Mouse (Mus musculus) hindbrain, embryonic 16.5 days (tissue): Measurements from ENCODE around the gene Tgm6. TPM values are rescaled to one million over a fixed set of nuclear protein-coding genes. Genes with fewer than 3 reads are reported as not detected.

Experiments used
- ATAC-seq: fragments of 200-750 bp; cut with Nextera tagmentation; 2 replicates; pipeline ENCODE4 v1.8.0; 2017; ENCODE audit warnings: moderate TSS enrichment, moderate library complexity
- H3K27ac ChIP-seq: fragments of 300-500 bp; sonication (generic); 2 replicates; pipeline ENCODE4 v1.5.1; 2014; ENCODE audit warnings: low read depth, mild to moderate bottlenecking, control low read depth, low read length, moderate library complexity
- H3K27me3 ChIP-seq: fragments of 300-500 bp; sonication (generic); replicated peaks from 2 replicates; pipeline ENCODE4 v1.6.1; 2014; ENCODE audit warnings: low read length; ENCODE audit not compliant: control insufficient read depth, insufficient read depth
- H3K36me3 ChIP-seq: fragments of 300-500 bp; sonication (generic); 2 replicates; pipeline ENCODE4 v1.6.1; 2014; ENCODE audit warnings: mild to moderate bottlenecking, low read length, moderate library complexity, mixed read lengths; ENCODE audit not compliant: control insufficient read depth, insufficient read depth
- H3K4me1 ChIP-seq: fragments of 300-500 bp; sonication (generic); 2 replicates; pipeline ENCODE4 v1.6.1; 2014; ENCODE audit warnings: low read depth, low read length; ENCODE audit not compliant: control insufficient read depth, insufficient read depth
- H3K4me2 ChIP-seq: fragments of 300-500 bp; sonication (generic); 2 replicates; pipeline ENCODE4 v1.6.1; 2014; ENCODE audit warnings: mild to moderate bottlenecking, low read length, control low read depth, moderate library complexity
- H3K4me3 ChIP-seq: fragments of 300-500 bp; sonication (generic); 2 replicates; pipeline ENCODE4 v1.5.1; 2014; ENCODE audit warnings: mild to moderate bottlenecking, low read length, control low read depth, moderate library complexity
- H3K9ac ChIP-seq: fragments of 300-500 bp; sonication (generic); 2 replicates; pipeline ENCODE4 v1.6.1; 2014; ENCODE audit warnings: low read depth, mild to moderate bottlenecking, control low read depth, low read length, moderate library complexity
- H3K9me3 ChIP-seq: fragments of 300-500 bp; sonication (generic); 2 replicates; pipeline ENCODE4 v1.6.1; 2014; ENCODE audit warnings: mild to moderate bottlenecking, low read length, moderate library complexity; ENCODE audit not compliant: control insufficient read depth
- WGBS: fragments of 180-500 bp; shearing (Covaris S2); extraction: QIAGEN DNeasy Blood & Tissue Kit; methylation state at CpG from one replicate; pipeline ENCODE4 v1.1.7; 2014; 5-methylcytosine and 5-hydroxymethylcytosine counted together
- polyA plus RNA-seq: library from polyadenylated mRNA; unstranded; fragments of >200 nt; fragmentation: Nextera tagmentation; extraction: Ambion mirVana; gene quantifications from 2 replicates; pipeline ENCODE4 v1.2.1, GENCODE M21; 2015

Gene Tgm6
- polyA plus RNA-seq, 1 experiment from 2014 or later = 0.11 TPM

GRCm38 (mm10) chr2:130143011-130143410 is 30.8 kb downstream of the Tgm6 start:
- H3K4me1 ChIP-seq = no peaks in the 10 kb centered on the region
- no peak for ATAC-seq
- no peak overlapping the region for H3K9ac ChIP-seq
- H3K27ac ChIP-seq = no peak overlapping the region
- H3K4me2 ChIP-seq = no peak overlapping the region
- H3K9me3 ChIP-seq = no peaks in the 10 kb centered on the region
- H3K4me3 ChIP-seq = no peak overlapping the region
- no peaks in the 10 kb centered on the region for H3K27me3 ChIP-seq
- 97% methylated on average over 8 of the region's 8 CpGs for WGBS
- H3K36me3 ChIP-seq = no peaks in the 10 kb centered on the region

DNA sequence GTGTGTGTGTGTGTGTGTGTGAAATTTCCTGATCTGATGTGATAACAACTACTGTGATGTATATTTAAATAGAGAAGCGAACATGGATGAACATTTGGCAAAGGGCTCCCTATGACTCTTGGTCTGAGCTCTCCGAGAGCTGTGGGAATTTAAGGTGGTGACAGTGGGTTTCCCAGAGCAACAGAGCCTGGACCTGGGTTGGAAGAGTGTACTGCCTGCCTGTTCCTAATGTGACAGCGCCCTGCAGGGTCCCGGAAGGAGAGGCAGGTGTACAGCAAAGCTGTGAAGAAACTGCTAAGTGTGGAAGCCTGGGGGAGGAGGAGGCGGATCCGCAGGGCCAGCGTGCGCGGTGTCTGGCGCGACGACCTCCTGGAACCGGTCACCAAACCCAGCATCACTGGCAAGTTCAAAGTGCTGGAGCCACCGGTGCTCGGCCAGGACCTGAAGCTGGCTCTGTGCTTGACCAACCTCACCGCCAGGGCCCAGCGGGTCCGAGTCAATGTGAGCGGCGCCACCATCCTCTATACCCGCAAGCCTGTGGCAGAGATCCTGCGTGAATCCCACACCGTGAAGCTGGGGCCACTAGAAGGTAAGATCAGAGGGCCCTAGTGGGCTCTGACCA is 32.6 kb downstream of the Tgm6 start:
- no peak overlapping the region for H3K4me3 ChIP-seq
- H3K36me3 ChIP-seq = no peaks in the 10 kb centered on the region
- 87% methylated on average over 23 of the region's 23 CpGs for WGBS
- H3K27me3 ChIP-seq = no peaks in the 10 kb centered on the region
- no peak for ATAC-seq
- no peaks in the 10 kb centered on the region for H3K4me1 ChIP-seq
- no peak overlapping the region for H3K9ac ChIP-seq
- H3K9me3 ChIP-seq = no peaks in the 10 kb centered on the region
- H3K4me2 ChIP-seq = no peak overlapping the region
- no peak overlapping the region for H3K27ac ChIP-seq

GRCm38 (mm10) chr2:130146089-130146668 is 34.0 kb downstream of the Tgm6 start:
- Histone ChIP-seq H3K9me3 (no peaks in the 10 kb centered on the region), H3K27ac (no peak overlapping the region), H3K4me3 (no peak overlapping the region), H3K9ac (no peak overlapping the region), H3K4me2 (no peak overlapping the region), H3K36me3 (no peaks in the 10 kb centered on the region), H3K27me3 (no peaks in the 10 kb centered on the region), H3K4me1 (no peaks in the 10 kb centered on the region)
- no peak for ATAC-seq
- WGBS = 70% methylated on average over 5 of the region's 5 CpGs

DNA sequence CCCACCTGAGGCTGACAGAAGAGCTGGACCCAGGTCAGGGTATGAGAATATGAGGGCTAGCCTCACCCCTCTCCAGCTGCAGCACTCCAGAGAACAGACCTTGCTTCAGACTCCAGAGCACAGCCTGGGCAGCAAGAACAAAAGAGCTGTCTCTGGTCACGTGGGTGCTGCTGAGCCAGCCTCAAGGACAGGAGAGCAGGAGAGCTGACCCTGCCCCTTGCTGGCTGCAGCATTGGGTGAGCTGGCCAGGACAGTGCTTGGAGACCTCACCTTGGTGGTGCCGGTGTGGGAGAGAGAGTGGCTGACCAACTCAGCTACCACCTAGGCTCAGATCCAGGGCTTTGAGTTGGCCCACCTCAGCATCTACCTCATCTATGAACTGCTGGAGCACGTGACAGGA is 43.0 kb downstream of the Tgm6 start:
- Histone ChIP-seq H3K36me3 (no peaks in the 10 kb centered on the region), H3K9ac (no peak overlapping the region), H3K9me3 (no peaks in the 10 kb centered on the region), H3K27ac (no peak overlapping the region), H3K4me1 (no peaks in the 10 kb centered on the region), H3K4me2 (no peak overlapping the region), H3K27me3 (no peaks in the 10 kb centered on the region), H3K4me3 (no peak overlapping the region)
- ATAC-seq = no peak
- WGBS = 84% methylated on average over 3 of the region's 3 CpGs

GRCm38 (mm10) chr2:130155851-130156250 is 43.6 kb downstream of the Tgm6 start:
- H3K4me1 ChIP-seq = no peaks in the 10 kb centered on the region
- H3K9ac ChIP-seq = no peak overlapping the region
- no peak overlapping the region for H3K4me3 ChIP-seq
- H3K27ac ChIP-seq = no peak overlapping the region
- ATAC-seq = no peak
- no peak overlapping the region for H3K4me2 ChIP-seq
- H3K27me3 ChIP-seq = no peaks in the 10 kb centered on the region
- H3K36me3 ChIP-seq = no peaks in the 10 kb centered on the region
- H3K9me3 ChIP-seq = no peaks in the 10 kb centered on the region

DNA sequence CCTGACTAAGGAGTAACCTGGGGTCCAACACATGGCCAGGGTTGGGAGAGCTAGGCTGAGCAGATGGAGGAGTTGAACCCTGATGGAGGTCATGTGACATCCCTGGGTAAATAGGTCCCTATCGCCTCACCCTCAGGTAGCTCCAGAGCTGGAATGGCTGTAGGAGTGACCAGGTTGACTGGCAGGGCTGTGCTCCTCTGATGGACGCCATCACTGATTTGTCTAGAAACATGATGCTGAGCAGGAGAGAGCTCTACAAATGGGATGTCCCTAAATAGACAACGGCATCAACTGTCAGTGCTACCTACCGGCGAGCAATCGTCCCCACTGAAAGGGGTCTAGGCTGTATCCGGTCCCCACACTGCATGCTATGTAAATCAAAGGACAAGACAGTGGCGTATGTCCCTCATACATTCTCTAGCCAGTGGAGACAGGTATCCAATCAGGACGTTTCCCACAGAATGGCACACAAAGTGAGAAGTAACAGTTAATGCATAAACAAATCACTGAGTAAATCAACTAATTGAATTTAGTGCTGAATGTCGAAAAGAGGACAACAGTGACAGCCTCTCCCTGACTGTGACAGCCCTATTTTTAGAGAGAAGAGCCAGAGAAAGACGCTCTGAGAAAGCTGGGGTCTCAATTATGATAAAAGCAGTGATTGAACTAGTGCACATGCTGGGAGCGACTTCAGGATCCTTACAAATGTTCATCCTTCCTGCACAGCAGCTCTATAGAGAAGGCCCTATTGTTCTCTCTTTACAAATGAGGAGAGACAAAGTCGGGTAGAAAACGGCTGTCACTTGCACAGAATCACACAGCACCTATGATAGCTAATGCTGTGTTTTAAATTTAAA is 45.2 kb downstream of the Tgm6 start:
- Histone ChIP-seq H3K9ac (no peak overlapping the region), H3K9me3 (no peaks in the 10 kb centered on the region), H3K36me3 (no peaks in the 10 kb centered on the region), H3K27me3 (no peaks in the 10 kb centered on the region), H3K27ac (no peak overlapping the region), H3K4me3 (no peak overlapping the region), H3K4me1 (no peaks in the 10 kb centered on the region), H3K4me2 (no peak overlapping the region)
- no peak for ATAC-seq
- WGBS = 47% methylated on average over 14 of the region's 14 CpGs

DNA sequence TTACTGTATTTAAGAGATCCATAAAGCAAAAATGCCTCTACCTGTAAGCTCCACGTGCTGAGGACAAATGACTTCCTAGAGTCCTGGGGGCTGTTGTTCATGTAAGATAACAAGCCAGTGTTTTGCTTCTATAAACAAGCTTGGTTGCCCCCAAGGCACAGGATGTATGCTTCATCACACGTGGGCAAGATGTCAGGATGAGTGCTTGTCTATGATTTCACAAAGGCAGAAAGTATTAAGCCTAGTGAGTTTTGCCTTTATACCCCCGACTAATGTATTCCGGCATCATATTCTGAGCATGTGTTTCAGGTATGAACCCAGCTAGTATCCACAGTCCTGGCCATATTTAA is 45.8 kb downstream of the Tgm6 start:
- ATAC-seq = no peak
- H3K27ac ChIP-seq = no peak overlapping the region
- no peaks in the 10 kb centered on the region for H3K9me3 ChIP-seq
- no peaks in the 10 kb centered on the region for H3K27me3 ChIP-seq
- H3K36me3 ChIP-seq = no peaks in the 10 kb centered on the region
- WGBS = 46% methylated on average over 4 of the region's 4 CpGs
- H3K9ac ChIP-seq = no peak overlapping the region
- H3K4me1 ChIP-seq = no peaks in the 10 kb centered on the region
- no peak overlapping the region for H3K4me3 ChIP-seq
- H3K4me2 ChIP-seq = no peak overlapping the region

DNA sequence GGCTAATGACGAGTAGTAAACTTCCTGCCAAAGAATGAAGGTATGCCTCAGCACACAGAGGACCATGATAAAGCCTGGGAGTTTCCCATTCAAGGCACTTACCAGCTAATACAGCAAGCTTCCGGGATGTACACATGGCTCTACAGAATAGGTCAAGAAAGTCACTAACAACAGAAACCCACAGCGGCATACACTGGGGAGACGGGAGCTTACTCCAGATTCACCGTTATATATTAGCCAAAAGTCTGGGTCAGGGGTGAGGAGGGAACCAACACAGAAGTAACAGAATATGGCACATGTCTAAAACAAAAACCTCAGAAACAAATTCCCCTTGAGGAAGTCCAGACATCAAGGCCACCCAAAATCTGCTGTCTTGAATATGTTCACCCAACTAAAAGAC is 50.5 kb downstream of the Tgm6 start:
- H3K27me3 ChIP-seq = no peaks in the 10 kb centered on the region
- WGBS = 84% methylated on average over 5 of the region's 5 CpGs

More for the DNA sequence above, 50.5 kb downstream of the Tgm6 start:
- H3K9me3 ChIP-seq = no peaks in the 10 kb centered on the region
- ATAC-seq = no peak
- peaks cover 4% of the 10 kb centered on the region; the same call in 1 of the 2 replicates for H3K4me1 ChIP-seq
- no peak overlapping the region for H3K27ac ChIP-seq
- no peak overlapping the region for H3K4me2 ChIP-seq
- H3K36me3 ChIP-seq = no peaks in the 10 kb centered on the region
- no peak overlapping the region for H3K9ac ChIP-seq
- H3K4me3 ChIP-seq = no peak overlapping the region
